Mouse (Mus musculus) MEL (cell line): Measurements from ENCODE around the gene Zbtb3. TPM values are rescaled to one million over a fixed set of nuclear protein-coding genes. Genes with fewer than 3 reads are reported as not detected.

Source experiments
- DNase-seq: peaks from one replicate; pipeline ENCODE4 v3.0.0; 2011; ENCODE audit warnings: low read depth, low spot score
- H3K27ac ChIP-seq: 2 replicates; pipeline ENCODE4 v1.5.1; 2012; ENCODE audit warnings: low read depth, mild to moderate bottlenecking, control low read depth, low read length, moderate library complexity; ENCODE audit not compliant: control insufficient read depth
- H3K27me3 ChIP-seq, 2 experiments: fragments of 150-350 bp in 1 of 2; sonication (generic) in 1 of 2; 2 replicates each; pipeline ENCODE4 v1.6.1; 2012; ENCODE audit warnings: low read length in 2 of 2, mild to moderate bottlenecking in 2 of 2, improper control_type of control experiment in 1 of 2, moderate library complexity in 1 of 2; ENCODE audit not compliant: insufficient read depth in 2 of 2, control insufficient read depth in 1 of 2
- H3K36me3 ChIP-seq, 2 experiments: 2 replicates each; pipeline ENCODE4 v1.6.1; 2012 to 2014; ENCODE audit warnings: low read length in 2 of 2, improper control_type of control experiment in 1 of 2, inconsistent platforms in 1 of 2, mild to moderate bottlenecking in 1 of 2; ENCODE audit not compliant: insufficient read depth in 2 of 2, control insufficient read depth in 1 of 2
- H3K4me1 ChIP-seq, 2 experiments: fragments of 150-350 bp in 1 of 2; sonication (generic) in 1 of 2; 2 replicates each; pipeline ENCODE4 v1.6.1; 2012; ENCODE audit warnings: low read length in 2 of 2, improper control_type of control experiment in 1 of 2, mild to moderate bottlenecking in 1 of 2; ENCODE audit not compliant: insufficient read depth in 2 of 2, control insufficient read depth in 1 of 2
- H3K4me3 ChIP-seq, 2 experiments: fragments of 150-350 bp in 1 of 2; sonication (generic) in 1 of 2; 2 replicates each; pipeline ENCODE4 v1.5.1; 2012; ENCODE audit warnings: low read depth in 2 of 2, low read length in 2 of 2, mild to moderate bottlenecking in 2 of 2, moderate library complexity in 2 of 2, control low read depth in 1 of 2, improper control_type of control experiment in 1 of 2; ENCODE audit not compliant: control insufficient read depth in 1 of 2, insufficient read depth in 1 of 2
- H3K79me2 ChIP-seq: 2 replicates; pipeline ENCODE4 v1.6.1; 2012; ENCODE audit warnings: mild to moderate bottlenecking, low read length, moderate library complexity; ENCODE audit not compliant: control insufficient read depth, poor library complexity, insufficient read depth
- H3K9ac ChIP-seq: 2 replicates; pipeline ENCODE4 v1.6.1; 2012; ENCODE audit warnings: low read depth, mild to moderate bottlenecking, control low read depth, low read length, moderate library complexity; ENCODE audit not compliant: control insufficient read depth, poor library complexity, severe bottlenecking
- H3K9me3 ChIP-seq: fragments of 150-350 bp; sonication (generic); replicated peaks from 2 replicates; pipeline ENCODE4 v1.6.1; 2012; ENCODE audit warnings: mild to moderate bottlenecking, low read length, improper control_type of control experiment, moderate library complexity; ENCODE audit not compliant: insufficient read depth
- BHLHE40 ChIP-seq: IDR thresholded peaks from 2 replicates; pipeline ENCODE4 v1.6.1; 2012; ENCODE audit warnings: low read depth, mild to moderate bottlenecking, inconsistent platforms, low read length, improper control_type of control experiment, borderline replicate concordance
- CHD1 ChIP-seq: IDR thresholded peaks from 2 replicates; pipeline ENCODE4 v1.6.1; 2012; ENCODE audit warnings: low read depth, mild to moderate bottlenecking, inconsistent platforms, low read length, improper control_type of control experiment
- CHD2 ChIP-seq: IDR thresholded peaks from 2 replicates; pipeline ENCODE4 v1.6.1; 2011; ENCODE audit warnings: low read length, improper control_type of control experiment
- CTCF ChIP-seq, 3 experiments: IDR thresholded peaks in 2 of 3; conservative IDR thresholded peaks in 1 of 3; 2 replicates each; pipeline ENCODE4 v1.5.1; 2011 to 2012; ENCODE audit warnings: low read length in 3 of 3, low read depth in 2 of 3, mild to moderate bottlenecking in 2 of 3, improper control_type of control experiment in 1 of 3, inconsistent platforms in 1 of 3, mixed read lengths in 1 of 3, moderate library complexity in 1 of 3; ENCODE audit not compliant: control insufficient read depth in 1 of 3, insufficient read depth in 1 of 3, poor library complexity in 1 of 3, severe bottlenecking in 1 of 3
- E2F4 ChIP-seq: IDR thresholded peaks from 2 replicates; pipeline ENCODE4 v1.6.1; 2011; ENCODE audit warnings: low read depth, low read length, improper control_type of control experiment, borderline replicate concordance
- ELF1 ChIP-seq: IDR thresholded peaks from 2 replicates; pipeline ENCODE4 v1.6.1; 2014; ENCODE audit warnings: low read depth, mild to moderate bottlenecking, inconsistent platforms, low read length, improper control_type of control experiment, moderate library complexity
- EP300 ChIP-seq, 2 experiments: IDR thresholded peaks; 2 replicates each; pipeline ENCODE4 v1.6.1; 2011; ENCODE audit warnings: improper control_type of control experiment in 2 of 2, low read length in 2 of 2, low read depth in 1 of 2, mild to moderate bottlenecking in 1 of 2
- ETS1 ChIP-seq: IDR thresholded peaks from 2 replicates; pipeline ENCODE4 v1.6.1; 2012; ENCODE audit warnings: low read depth, mild to moderate bottlenecking, inconsistent platforms, low read length, improper control_type of control experiment, moderate library complexity
- GABPA ChIP-seq: IDR thresholded peaks from 2 replicates; pipeline ENCODE4 v1.6.1; 2012; ENCODE audit warnings: low read depth, mild to moderate bottlenecking, inconsistent platforms, low read length, improper control_type of control experiment, moderate library complexity
- GATA1 ChIP-seq: IDR thresholded peaks from 2 replicates; pipeline ENCODE4 v1.6.1; 2011; ENCODE audit warnings: low read depth, low read length, improper control_type of control experiment
- HCFC1 ChIP-seq: IDR thresholded peaks from 2 replicates; pipeline ENCODE4 v1.6.1; 2012; ENCODE audit warnings: low read depth, mild to moderate bottlenecking, inconsistent platforms, low read length, improper control_type of control experiment, moderate library complexity
- JUND ChIP-seq: IDR thresholded peaks from 2 replicates; pipeline ENCODE4 v1.6.1; 2011; ENCODE audit warnings: low read depth, mild to moderate bottlenecking, improper control_type of control experiment, low read length
- KAT2A ChIP-seq: conservative IDR thresholded peaks from 2 replicates; pipeline ENCODE4 v1.6.1; 2012; ENCODE audit warnings: low read depth, low read length, improper control_type of control experiment, inconsistent platforms
- MAX ChIP-seq: IDR thresholded peaks from 2 replicates; pipeline ENCODE4 v1.6.1; 2011; ENCODE audit warnings: low read length, improper control_type of control experiment
- MAZ ChIP-seq: IDR thresholded peaks from 2 replicates; pipeline ENCODE4 v1.6.1; 2012; ENCODE audit warnings: low read depth, mild to moderate bottlenecking, inconsistent platforms, low read length, improper control_type of control experiment
- MEF2A ChIP-seq: IDR thresholded peaks from 2 replicates; pipeline ENCODE4 v1.6.1; 2014; ENCODE audit warnings: low read depth, mild to moderate bottlenecking, inconsistent platforms, low read length, improper control_type of control experiment; ENCODE audit not compliant: poor library complexity, insufficient replicate concordance, severe bottlenecking; ENCODE audit errors: extremely low read depth
- MXI1 ChIP-seq: IDR thresholded peaks from 2 replicates; pipeline ENCODE4 v1.6.1; 2011; ENCODE audit warnings: mild to moderate bottlenecking, low read depth, low read length, improper control_type of control experiment
- MYB ChIP-seq: IDR thresholded peaks from 2 replicates; pipeline ENCODE4 v1.6.1; 2011; ENCODE audit warnings: mild to moderate bottlenecking, low read depth, low read length, improper control_type of control experiment
- MYC ChIP-seq: IDR thresholded peaks from 2 replicates; pipeline ENCODE4 v1.6.1; 2011; ENCODE audit warnings: low read depth, mild to moderate bottlenecking, low read length, improper control_type of control experiment, moderate library complexity
- NELFE ChIP-seq: IDR thresholded peaks from 2 replicates; pipeline ENCODE4 v1.6.1; 2011; ENCODE audit warnings: low read depth, low read length, improper control_type of control experiment
- NRF1 ChIP-seq: IDR thresholded peaks from 2 replicates; pipeline ENCODE4 v1.6.1; 2014; ENCODE audit warnings: low read depth, mild to moderate bottlenecking, inconsistent platforms, low read length, improper control_type of control experiment, moderate library complexity; ENCODE audit not compliant: poor library complexity, insufficient read depth, severe bottlenecking
- POLR2A ChIP-seq, 2 experiments: IDR thresholded peaks; 2 replicates each; pipeline ENCODE4 v1.6.1; 2011 to 2012; ENCODE audit warnings: low read length in 2 of 2, mild to moderate bottlenecking in 2 of 2, control low read depth in 1 of 2, improper control_type of control experiment in 1 of 2, low read depth in 1 of 2, moderate library complexity in 1 of 2; ENCODE audit not compliant: control insufficient read depth in 1 of 2, insufficient read depth in 1 of 2, poor library complexity in 1 of 2
- POLR2AphosphoS2 ChIP-seq: IDR thresholded peaks from 2 replicates; pipeline ENCODE4 v1.6.1; 2011; ENCODE audit warnings: low read length, improper control_type of control experiment
- POLR2AphosphoS5 ChIP-seq: IDR thresholded peaks from 2 replicates; pipeline ENCODE4 v1.6.1; 2012; ENCODE audit warnings: low read depth, borderline replicate concordance, mild to moderate bottlenecking, inconsistent platforms, low read length, moderate library complexity, mixed read lengths
- RAD21 ChIP-seq: IDR thresholded peaks from 2 replicates; pipeline ENCODE4 v1.6.1; 2011; ENCODE audit warnings: mild to moderate bottlenecking, low read depth, low read length, improper control_type of control experiment
- RCOR1 ChIP-seq: IDR thresholded peaks from 2 replicates; pipeline ENCODE4 v1.6.1; 2012; ENCODE audit warnings: low read depth, mild to moderate bottlenecking, inconsistent platforms, low read length, improper control_type of control experiment
- SIN3A ChIP-seq: IDR thresholded peaks from 2 replicates; pipeline ENCODE4 v1.6.1; 2012; ENCODE audit warnings: low read length, improper control_type of control experiment, inconsistent platforms
- SMC3 ChIP-seq: IDR thresholded peaks from 2 replicates; pipeline ENCODE4 v1.6.1; 2011; ENCODE audit warnings: low read depth, low read length, improper control_type of control experiment
- TAL1 ChIP-seq: IDR thresholded peaks from 2 replicates; pipeline ENCODE4 v1.6.1; 2012; ENCODE audit warnings: mild to moderate bottlenecking, inconsistent platforms, low read length, moderate library complexity, mixed read lengths
- TBP ChIP-seq: IDR thresholded peaks from 2 replicates; pipeline ENCODE4 v1.8.0; 2011; ENCODE audit warnings: low read depth, low read length, improper control_type of control experiment
- TCF12 ChIP-seq: IDR thresholded peaks from 2 replicates; pipeline ENCODE4 v1.6.1; 2014; ENCODE audit warnings: low read depth, mild to moderate bottlenecking, inconsistent platforms, low read length, improper control_type of control experiment, moderate library complexity
- USF1 ChIP-seq: IDR thresholded peaks from 2 replicates; pipeline ENCODE4 v1.6.1; 2014; ENCODE audit warnings: low read depth, mild to moderate bottlenecking, inconsistent platforms, low read length, improper control_type of control experiment, moderate library complexity
- USF2 ChIP-seq, 2 experiments: IDR thresholded peaks; 2 replicates each; pipeline ENCODE4 v1.6.1; 2011 to 2012; ENCODE audit warnings: improper control_type of control experiment in 2 of 2, low read length in 2 of 2, borderline replicate concordance in 1 of 2, inconsistent platforms in 1 of 2, low read depth in 1 of 2, mild to moderate bottlenecking in 1 of 2; ENCODE audit not compliant: insufficient read depth in 1 of 2
- ZC3H11A ChIP-seq: IDR thresholded peaks from 2 replicates; pipeline ENCODE4 v1.6.1; 2012; ENCODE audit warnings: low read depth, mild to moderate bottlenecking, inconsistent platforms, low read length, improper control_type of control experiment
- ZKSCAN1 ChIP-seq: IDR thresholded peaks from 2 replicates; pipeline ENCODE4 v1.6.1; 2012; ENCODE audit warnings: low read depth, mild to moderate bottlenecking, inconsistent platforms, low read length, improper control_type of control experiment, moderate library complexity
- ZMIZ1 ChIP-seq: IDR thresholded peaks from 2 replicates; pipeline ENCODE4 v1.6.1; 2012; ENCODE audit warnings: low read depth, mild to moderate bottlenecking, inconsistent platforms, low read length, improper control_type of control experiment, moderate library complexity
- ZNF384 ChIP-seq: IDR thresholded peaks from 2 replicates; pipeline ENCODE4 v1.6.1; 2012; ENCODE audit warnings: low read depth, mild to moderate bottlenecking, inconsistent platforms, low read length, improper control_type of control experiment
- polyA plus RNA-seq, 2 experiments: library from polyadenylated mRNA; stranded (reverse) in 1 of 2; unstranded in 1 of 2; fragments of >175 nt in 1 of 2; fragments of >200 nt in 1 of 2; gene quantifications; 2 replicates each; pipeline versions ENCODE4 v1.2.1 to v1.2.4; 2012; ENCODE audit warnings: low replicate concordance in 2 of 2, low read depth in 1 of 2; ENCODE audit not compliant: insufficient read length in 2 of 2, insufficient read depth in 1 of 2, missing spikeins in 1 of 2
- total RNA-seq: library from RNA; depleted of rRNA; stranded (reverse); fragments of 300-350 nt; gene quantifications from 2 replicates; pipeline ENCODE4 v1.2.3, GENCODE M21; 2012

The Zbtb3 gene
- total and polyA plus RNA-seq, 3 experiments: 2.4 to 2.9 TPM; not detected in 1

- Histone ChIP-seq H3K9me3 (no peaks in the 10 kb centered on the region), H3K79me2 (no peaks in the 10 kb centered on the region; the same call in 1 of the 2 replicates), H3K36me3 (peaks cover 10 to 14% of the 10 kb centered on the region in 2 experiments), H3K4me1 (peaks cover 3 to 17% of the 10 kb centered on the region in 2 experiments), H3K4me3 (peak within 1 kb of the TSS; percentile 56 to 64), H3K27me3 (no peaks in the 10 kb centered on the region), H3K27ac (peak within 1 kb of the TSS; percentile 92), H3K9ac (peak within 1 kb of the TSS; percentile 91)
- peak; percentile 88 for DNase-seq
- TF ChIP-seq ETS1 (no peak), MYC (peak; percentile 84), POLR2AphosphoS5 (no peak), ZKSCAN1 (no peak), ZMIZ1 (0 out of 2 replicates have a peak, but pooled peaks have one; percentile 47), MEF2A (no peak), ZNF384 (no peak), JUND (no peak), RAD21 (no peak), MXI1 (peak; percentile 35; the same call in 1 of the 2 replicates), EP300 (IDR thresholded peaks at IDR 0.05; ENCODE audit: low read depth in 1 of 2, low read length in 2 of 2) (no peak), POLR2AphosphoS2 (no peak), KAT2A (no peak), ELF1 (no peak), GABPA (no peak), TBP (no peak), HCFC1 (peak; percentile 66), CHD2 (no peak), MAX (peak; percentile 83), POLR2A (IDR thresholded peaks at IDR 0.05; ENCODE audit: control insufficient read depth in 1 of 2, insufficient read depth in 1 of 2, low read depth in 1 of 2, low read length in 2 of 2, poor library complexity in 1 of 2) (peak; percentile 59 to 71), TCF12 (no peak), CTCF (IDR thresholded peaks at IDR 0.05 in 2 of 3, conservative IDR thresholded peaks at IDR 0.05 in 1 of 3; ENCODE audit: control insufficient read depth in 1 of 3, insufficient read depth in 1 of 3, low read depth in 2 of 3, low read length in 3 of 3, poor library complexity in 1 of 3, severe bottlenecking in 1 of 3) (peak; percentile 20 to 63 (median 58); a peak in 5 of 6 replicates), SMC3 (no peak), E2F4 (no peak), GATA1 (no peak), CHD1 (no peak), NELFE (peak; percentile 58), ZC3H11A (peak; percentile 70), USF2 (IDR thresholded peaks at IDR 0.05; ENCODE audit: borderline replicate concordance in 1 of 2, insufficient read depth in 1 of 2, low read depth in 1 of 2, low read length in 2 of 2) (no peak), MYB (no peak), MAZ (no peak), TAL1 (no peak), SIN3A (no peak), NRF1 (no peak), USF1 (no peak), RCOR1 (no peak), BHLHE40 (no peak)
Measured at GRCm38 (mm10) chr19:8837251-8837791, 35.0 kb downstream of the Zbtb3 start, which contains the start of gene Bscl2. TSS of gene Bscl2 (plus strand) at chr19:8837467.
